Mouse (Mus musculus) heart, postnatal 4 days (tissue): ENCODE measurements around the gene Lrrc8c. TPM values are rescaled to one million over a fixed set of nuclear protein-coding genes. Genes with fewer than 3 reads are reported as not detected.

Experiments
- DNase-seq: peaks from one replicate; pipeline ENCODE4 v3.0.0; 2021
- total RNA-seq, 2 experiments: library from RNA; stranded (reverse); gene quantifications; 2 replicates each; pipeline ENCODE4 v1.2.3; 2021

The Lrrc8c gene
- 10 to 100 TPM; 46.3 to 51.6 TPM for total RNA-seq

- peak; percentile 90 for DNase-seq
Measured at GRCm38 (mm10) chr5:105519096-105519975, at the start of gene Lrrc8c. Gene Lrrc8c, plus strand, starts transcription at chr5:105519388.

GRCm38 (mm10) chr5:105472983-105473705 lies 46.0 kb upstream of the Lrrc8c start:
- no peak for DNase-seq

GRCm38 (mm10) chr5:105477527-105477926 lies 41.7 kb upstream of the Lrrc8c start:
- no peak for DNase-seq

- DNase-seq, result no peak
Measured at GRCm38 (mm10) chr5:105479673-105480072, 39.5 kb upstream of the Lrrc8c start.

GRCm38 (mm10) chr5:105480561-105480960 lies 38.6 kb upstream of the Lrrc8c start:
- DNase-seq, result no peak

- no peak for DNase-seq
Measured at GRCm38 (mm10) chr5:105483632-105484031, 35.6 kb upstream of the Lrrc8c start.

GRCm38 (mm10) chr5:105484247-105484646 lies 34.9 kb upstream of the Lrrc8c start:
- no peak for DNase-seq

GRCm38 (mm10) chr5:105484891-105485290 lies 34.3 kb upstream of the Lrrc8c start:
- no peak for DNase-seq

GRCm38 (mm10) chr5:105490211-105490610 lies 29.0 kb upstream of the Lrrc8c start:
- no peak for DNase-seq

GRCm38 (mm10) chr5:105491389-105491788 lies 27.8 kb upstream of the Lrrc8c start:
- no peak for DNase-seq

GRCm38 (mm10) chr5:105492367-105493246 lies 26.6 kb upstream of the Lrrc8c start:
- peak; percentile 26 for DNase-seq

GRCm38 (mm10) chr5:105493377-105493776 lies 25.8 kb upstream of the Lrrc8c start:
- DNase-seq, result no peak

GRCm38 (mm10) chr5:105494246-105494917 lies 24.8 kb upstream of the Lrrc8c start:
- no peak for DNase-seq

- DNase-seq, result peak; percentile 88
Measured at GRCm38 (mm10) chr5:105494918-105495901, 24.0 kb upstream of the Lrrc8c start.

GRCm38 (mm10) chr5:105496133-105496532 lies 23.1 kb upstream of the Lrrc8c start:
- no peak for DNase-seq

GRCm38 (mm10) chr5:105496586-105496985 lies 22.6 kb upstream of the Lrrc8c start:
- DNase-seq, result no peak

GRCm38 (mm10) chr5:105498429-105499000 lies 20.7 kb upstream of the Lrrc8c start:
- no peak for DNase-seq

GRCm38 (mm10) chr5:105499396-105499795 lies 19.8 kb upstream of the Lrrc8c start:
- DNase-seq, result peak; percentile 31

GRCm38 (mm10) chr5:105500132-105501121 lies 18.8 kb upstream of the Lrrc8c start:
- no peak for DNase-seq
